Mouse (Mus musculus) kidney, adult 2 months (tissue): ENCODE measurements around the gene Gfra4. TPM values are rescaled to one million over a fixed set of nuclear protein-coding genes. Genes with fewer than 3 reads are reported as not detected.
A peak's percentile ranks its signal among the peaks of the same experiment; 100 is the strongest.

Source experiments
- DNase-seq: peaks from one replicate; pipeline ENCODE4 v3.0.0; 2021
- H3K27ac ChIP-seq: fragments of 200-500 bp; 2 replicates; pipeline ENCODE4 v1.5.1; 2012; ENCODE audit warnings: low read depth, low read length, control low read depth, inconsistent platforms; ENCODE audit not compliant: insufficient read depth
- H3K27me3 ChIP-seq: fragments of 200-500 bp; replicated peaks from 2 replicates; pipeline ENCODE4 v1.6.1; 2012; ENCODE audit warnings: mild to moderate bottlenecking, moderate library complexity, low read length, inconsistent platforms; ENCODE audit not compliant: control insufficient read depth, insufficient read depth
- H3K36me3 ChIP-seq: fragments of 200-500 bp; 2 replicates; pipeline ENCODE4 v1.6.1; 2012; ENCODE audit warnings: mild to moderate bottlenecking, moderate library complexity, low read length, inconsistent platforms; ENCODE audit not compliant: control insufficient read depth, insufficient read depth
- H3K4me1 ChIP-seq: fragments of 200-500 bp; 2 replicates; pipeline ENCODE4 v1.6.1; 2011; ENCODE audit warnings: low read length; ENCODE audit not compliant: control insufficient read depth, insufficient read depth
- H3K4me3 ChIP-seq: fragments of 200-500 bp; 2 replicates; pipeline ENCODE4 v1.5.1; 2011; ENCODE audit warnings: mild to moderate bottlenecking, low read depth, low read length, control low read depth; ENCODE audit not compliant: insufficient read depth
- CTCF ChIP-seq: fragments of 200-500 bp; conservative IDR thresholded peaks from 2 replicates; pipeline ENCODE4 v1.5.1; 2011; ENCODE audit warnings: low read depth, mild to moderate bottlenecking, control low read depth, low read length, moderate library complexity, mixed read lengths; ENCODE audit not compliant: insufficient read depth, insufficient read length
- POLR2A ChIP-seq: fragments of 200-500 bp; IDR thresholded peaks from one replicate; pipeline ENCODE4 v1.6.1; 2011; ENCODE audit warnings: low read depth, low read length, control low read depth
- WGBS: fragments of 180-500 bp; shearing (Covaris S2); methylation state at CpG from one replicate; pipeline ENCODE4 v1.1.7; 2018; 5-methylcytosine and 5-hydroxymethylcytosine counted together
- polyA plus RNA-seq: library from polyadenylated mRNA; depleted of rRNA; stranded (reverse); fragments of >200 nt; gene quantifications from 2 replicates; pipeline ENCODE4 v1.2.3, GENCODE M21; 2012

Gfra4 gene
- polyA plus RNA-seq, 1 experiment, result 7.2 TPM

GRCm38 (mm10) chr2:131072536-131072935, 29.6 kb upstream of the Gfra4 start:
- no peaks in the 10 kb centered on the region for H3K27me3 ChIP-seq
- TF ChIP-seq POLR2A, result no peak
- TF ChIP-seq CTCF, result no peak
- WGBS, result 87% methylated on average over 10 of the region's 10 CpGs

DNA sequence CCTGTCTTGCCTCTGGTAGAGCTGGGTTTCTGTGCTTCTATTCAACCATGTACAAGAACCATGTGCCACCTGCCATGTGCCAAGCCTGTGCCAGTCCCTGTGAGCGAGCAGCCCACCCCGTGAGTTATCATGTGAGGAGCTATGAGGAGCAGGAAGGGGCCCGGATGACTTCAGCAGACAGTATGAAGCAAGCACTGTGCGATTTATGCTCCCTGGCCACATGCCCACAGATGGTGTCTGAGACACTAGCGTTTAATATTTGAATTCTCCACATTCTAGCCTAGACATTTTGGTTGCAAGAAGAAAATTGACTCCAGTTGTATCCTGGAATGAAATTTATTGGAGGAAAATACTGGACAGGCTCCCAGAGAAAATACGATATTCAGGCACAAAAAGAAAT, 24.6 kb upstream of the Gfra4 start:
- H3K4me1 ChIP-seq, result no peaks in the 10 kb centered on the region
- H3K27ac ChIP-seq, result no peak overlapping the region
- no peak for TF ChIP-seq CTCF
- no peak for TF ChIP-seq POLR2A
- H3K4me3 ChIP-seq, result no peak overlapping the region
- H3K27me3 ChIP-seq, result no peaks in the 10 kb centered on the region
- 42% methylated on average over 6 of the region's 6 CpGs for WGBS
- peak; percentile 50 for DNase-seq
- H3K36me3 ChIP-seq, result no peaks in the 10 kb centered on the region

More at GRCm38 (mm10) chr2:131072536-131072935, 29.6 kb upstream of the Gfra4 start:
- DNase-seq, result no peak
- Histone ChIP-seq H3K36me3 (no peaks in the 10 kb centered on the region), H3K4me1 (no peaks in the 10 kb centered on the region), H3K4me3 (no peak overlapping the region), H3K27ac (no peak overlapping the region)

- Histone ChIP-seq H3K4me3 (no peak overlapping the region), H3K4me1 (no peaks in the 10 kb centered on the region), H3K27ac (no peak overlapping the region), H3K27me3 (no peaks in the 10 kb centered on the region), H3K36me3 (no peaks in the 10 kb centered on the region)
- DNase-seq, result no peak
- TF ChIP-seq CTCF (no peak), POLR2A (no peak)
- 57% methylated on average over 9 of the region's 9 CpGs for WGBS
Observed at GRCm38 (mm10) chr2:131066342-131066741, 23.5 kb upstream of the Gfra4 start.

DNA sequence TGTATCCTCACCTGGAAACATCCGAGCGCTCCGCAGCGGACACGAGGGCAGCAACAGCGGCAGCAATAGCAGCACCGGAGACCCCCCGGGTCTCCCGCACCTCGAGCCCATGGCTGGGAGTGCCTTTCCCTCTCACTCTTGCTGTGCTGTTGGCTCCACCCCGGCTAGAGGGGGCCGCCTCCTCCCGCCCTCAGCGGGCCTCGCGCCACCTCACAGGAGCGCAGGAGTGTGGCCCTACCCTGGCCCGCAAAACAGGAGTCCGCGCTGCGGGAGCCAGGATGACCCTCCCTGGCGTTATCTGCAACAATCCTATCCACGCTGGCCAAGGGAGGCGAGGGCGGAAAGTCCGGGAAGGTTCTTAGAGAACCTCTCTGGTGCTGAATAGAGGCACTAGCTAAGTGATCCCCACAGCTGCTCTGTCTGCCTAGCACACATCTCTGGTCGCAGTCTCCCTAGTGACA, 20.5 kb upstream of the Gfra4 start, which contains the start of gene Adam33:
Adam33 (minus strand) TSS at position 411 of the 461 bp plus-strand sequence.
- Histone ChIP-seq H3K4me3 (no peak within 1 kb of the TSS), H3K36me3 (no peaks in the 10 kb centered on the region), H3K27ac (no peak within 1 kb of the TSS), H3K27me3 (no peaks in the 10 kb centered on the region), H3K4me1 (no peaks in the 10 kb centered on the region)
- 6% methylated on average over 23 of the region's 27 CpGs for WGBS
- no peak for DNase-seq
- TF ChIP-seq POLR2A (no peak), CTCF (no peak)

- no peak for DNase-seq
- no peaks in the 10 kb centered on the region for H3K27me3 ChIP-seq
- H3K36me3 ChIP-seq, result no peaks in the 10 kb centered on the region
- TF ChIP-seq POLR2A (no peak), CTCF (no peak)
- no peak overlapping the region for H3K4me3 ChIP-seq
- no peaks in the 10 kb centered on the region for H3K4me1 ChIP-seq
- 55% methylated on average over 5 of the region's 5 CpGs for WGBS
- no peak overlapping the region for H3K27ac ChIP-seq
Observed at GRCm38 (mm10) chr2:131061607-131062006, 18.7 kb upstream of the Gfra4 start.

DNA sequence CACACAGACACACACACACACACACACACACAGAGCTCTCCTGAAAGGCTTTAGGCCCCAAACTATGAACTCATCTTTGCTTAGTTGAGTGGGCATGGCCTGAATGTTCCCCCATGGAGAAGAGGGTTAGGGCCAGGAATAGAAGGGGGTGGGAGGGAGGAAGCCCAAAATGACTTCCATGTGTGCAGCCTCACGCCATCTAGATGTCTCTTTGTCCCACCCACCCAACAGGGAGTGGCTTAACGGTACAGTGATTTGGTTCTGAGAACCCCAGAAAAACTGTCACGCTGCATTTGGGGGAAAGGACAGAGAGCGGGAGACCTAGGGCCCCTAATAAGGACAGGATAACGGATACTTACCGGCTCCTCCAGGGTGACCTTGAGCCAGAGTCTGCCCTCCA, 17.9 kb upstream of the Gfra4 start:
- DNase-seq, result no peak
- H3K4me1 ChIP-seq, result no peaks in the 10 kb centered on the region
- no peaks in the 10 kb centered on the region for H3K27me3 ChIP-seq
- 70% methylated on average over 6 of the region's 6 CpGs for WGBS
- TF ChIP-seq CTCF (no peak), POLR2A (no peak)
- H3K4me3 ChIP-seq, result no peak overlapping the region
- H3K36me3 ChIP-seq, result no peaks in the 10 kb centered on the region
- no peak overlapping the region for H3K27ac ChIP-seq

- peak; percentile 14 for DNase-seq
- Histone ChIP-seq H3K4me1 (no peaks in the 10 kb centered on the region), H3K36me3 (no peaks in the 10 kb centered on the region), H3K4me3 (no peak overlapping the region), H3K27me3 (no peaks in the 10 kb centered on the region), H3K27ac (no peak overlapping the region)
- WGBS, result 55% methylated on average over 9 of the region's 9 CpGs
- TF ChIP-seq POLR2A (no peak), CTCF (no peak)
Observed at GRCm38 (mm10) chr2:131059781-131060540, 17.1 kb upstream of the Gfra4 start.

- Histone ChIP-seq H3K27me3 (no peaks in the 10 kb centered on the region), H3K4me1 (no peaks in the 10 kb centered on the region), H3K4me3 (no peak overlapping the region), H3K36me3 (no peaks in the 10 kb centered on the region), H3K27ac (no peak overlapping the region)
- TF ChIP-seq POLR2A (no peak), CTCF (no peak)
- DNase-seq, result peak; percentile 70
- whole genome bisulfite sequencing, result 0% methylated on average over 1 of the region's 1 CpGs
Observed at GRCm38 (mm10) chr2:131059377-131059776, 16.5 kb upstream of the Gfra4 start.
